Mouse (Mus musculus) gastrocnemius, adult 8-10 months (tissue): ENCODE data around the gene Isca2. TPM values are rescaled to one million over a fixed set of nuclear protein-coding genes. Genes with fewer than 3 reads are reported as not detected.

Experiments used
- DNase-seq, 2 experiments: peaks; one replicate each; pipeline ENCODE4 v3.0.0; 2022; ENCODE audit warnings: low spot score in 2 of 2
- total RNA-seq, 4 experiments: library from RNA; stranded (reverse); gene quantifications; 2 replicates each; pipeline ENCODE4 v1.2.4; 2022

Gene Isca2
- total RNA-seq, result 10 to 100 TPM; 41.4 to 48.9 (median 45.8) TPM

GRCm38 (mm10) chr12:84772726-84773441 is at the start of gene Isca2, which contains the start of gene Npc2:
TSS of gene Isca2 (plus strand) at chr12:84773251.
TSS of gene Npc2 (minus strand) at chr12:84773152.
- peak; percentile 97 to 99 for DNase-seq

GRCm38 (mm10) chr12:84726391-84726790 is 46.7 kb upstream of the Isca2 start:
- DNase-seq, result peak in 1 of 2 experiments; percentile 9

GRCm38 (mm10) chr12:84726986-84727385 is 46.1 kb upstream of the Isca2 start:
- no peak for DNase-seq

- no peak for DNase-seq
Measured at GRCm38 (mm10) chr12:84727434-84727833, 45.6 kb upstream of the Isca2 start.

- DNase-seq, result no peak
Measured at GRCm38 (mm10) chr12:84728421-84728820, 44.6 kb upstream of the Isca2 start.

- peak in 1 of 2 experiments; percentile 10 for DNase-seq
Measured at GRCm38 (mm10) chr12:84733366-84733765, 39.7 kb upstream of the Isca2 start.

- no peak for DNase-seq
Measured at GRCm38 (mm10) chr12:84743496-84743895, 29.6 kb upstream of the Isca2 start.

- DNase-seq, result no peak
Measured at GRCm38 (mm10) chr12:84745700-84746099, 27.4 kb upstream of the Isca2 start.

- no peak for DNase-seq
Measured at GRCm38 (mm10) chr12:84748134-84748533, 24.9 kb upstream of the Isca2 start.

- DNase-seq, result peak; percentile 41 to 57
Measured at GRCm38 (mm10) chr12:84750661-84751060, 22.4 kb upstream of the Isca2 start.

- DNase-seq, result no peak
Measured at GRCm38 (mm10) chr12:84752131-84752977, 20.7 kb upstream of the Isca2 start.

GRCm38 (mm10) chr12:84755008-84755695 is 17.9 kb upstream of the Isca2 start:
- no peak for DNase-seq

- DNase-seq, result no peak
Measured at GRCm38 (mm10) chr12:84756016-84756415, 17.0 kb upstream of the Isca2 start.

- no peak for DNase-seq
Measured at GRCm38 (mm10) chr12:84759063-84759462, 14.0 kb upstream of the Isca2 start.

- DNase-seq, result no peak
Measured at GRCm38 (mm10) chr12:84762532-84762931, 10.5 kb upstream of the Isca2 start.

- DNase-seq, result no peak
Measured at GRCm38 (mm10) chr12:84763577-84764218, 9.4 kb upstream of the Isca2 start.

GRCm38 (mm10) chr12:84764756-84765155 is 8.3 kb upstream of the Isca2 start:
- DNase-seq, result no peak

- DNase-seq, result no peak
Measured at GRCm38 (mm10) chr12:84765506-84765905, 7.5 kb upstream of the Isca2 start.

- no peak for DNase-seq
Measured at GRCm38 (mm10) chr12:84766113-84766735, 6.8 kb upstream of the Isca2 start.

- no peak for DNase-seq
Measured at GRCm38 (mm10) chr12:84767510-84767909, 5.5 kb upstream of the Isca2 start.

- no peak for DNase-seq
Measured at GRCm38 (mm10) chr12:84769624-84770023, 3.4 kb upstream of the Isca2 start.
